In genomic region chr1:171216241-171216955, GRCm38 (mm10) we compare ENCODE assay signal across 22 mouse cellular contexts.
"Had no signal": no experiment of that assay in that cellular context is flagged by ENCODE, and none has a peak within 500 bp of the region (broad histone marks: within the 10 kb centered on the region; RNA-seq: fewer than 3 reads in every experiment).

No protein-coding gene starts in this region.

- H3K27ac ChIP-seq: hindbrain, embryonic 13.5 days; hindbrain, embryonic 15.5 days; hindbrain, postnatal 0 days; layer of hippocampus, adult 2 months; left cerebral cortex, adult 2 months; limb, embryonic 10.5 days; limb, embryonic 12.5 days; liver, embryonic 15.5 days had no signal

- DNase-seq: gastrocnemius, postnatal 14 days; gastrocnemius, postnatal 36 days; heart, adult 18-20 months; heart, postnatal 14 days; heart, postnatal 36 days; kidney, adult 18-20 months; kidney, adult 8-10 months; kidney, postnatal 10 days; kidney, postnatal 25 days; kidney, postnatal 4 days; liver; liver, postnatal 0 days had no signal

- H3K4me3 ChIP-seq: hindbrain, embryonic 13.5 days; hindbrain, embryonic 15.5 days; layer of hippocampus, adult 2 months; left cerebral cortex, adult 2 months; limb, embryonic 10.5 days; limb, embryonic 12.5 days; liver, embryonic 15.5 days had no signal

- H3K9me3 ChIP-seq: hindbrain, embryonic 13.5 days; hindbrain, embryonic 15.5 days; limb, embryonic 10.5 days; limb, embryonic 12.5 days; liver, embryonic 15.5 days had no signal

- ATAC-seq: forebrain, embryonic 16.5 days; hindbrain, postnatal 0 days; liver, postnatal 0 days had no signal

- H3K9ac ChIP-seq: hindbrain, embryonic 13.5 days; hindbrain, embryonic 15.5 days; limb, embryonic 12.5 days; liver, embryonic 15.5 days; liver, postnatal 0 days had no signal

- H3K27me3 ChIP-seq: hindbrain, embryonic 13.5 days; hindbrain, embryonic 15.5 days had no signal

- H3K4me2 ChIP-seq: heart, embryonic 11.5 days; hindbrain, embryonic 13.5 days; hindbrain, embryonic 15.5 days; limb, embryonic 12.5 days; liver, embryonic 15.5 days had no signal
